Mouse (Mus musculus): ENCODE results near the gene Plaa.
"Not testable (repeated sequence)": the region's sequence is repeated elsewhere in the genome, so short reads cannot be mapped to it uniquely, and the experiment has no call there.

Plaa gene

GRCm38 (mm10) chr4:94603031-94603629 lies at the start of gene Plaa:
Gene Plaa (minus strand): TSS chr4:94603244.
- peak; percentile 85 for DNase-seq (ENCODE audit: low read depth, low spot score)

- not testable (repeated sequence) for DNase-seq (ENCODE audit: low read depth, low spot score)
Observed at GRCm38 (mm10) chr4:94650426-94651175, 47.6 kb upstream of the Plaa start.

GRCm38 (mm10) chr4:94649920-94650319 lies 46.9 kb upstream of the Plaa start, which contains the start of gene Lrrc19:
Gene Lrrc19 (minus strand): TSS chr4:94650144.
- no peak for DNase-seq (ENCODE audit: low read depth, low spot score)

GRCm38 (mm10) chr4:94643141-94643540 lies 40.1 kb upstream of the Plaa start:
- no peak for DNase-seq (ENCODE audit: low read depth, low spot score)

- DNase-seq (ENCODE audit: low read depth, low spot score): no peak
Observed at GRCm38 (mm10) chr4:94620077-94620476, 17.0 kb upstream of the Plaa start.

- no peak for DNase-seq (ENCODE audit: low read depth, low spot score)
Observed at GRCm38 (mm10) chr4:94614627-94615006, 11.6 kb upstream of the Plaa start.

GRCm38 (mm10) chr4:94613972-94614626 lies 11.1 kb upstream of the Plaa start, which contains the start of gene Ift74:
Gene Ift74 (plus strand): TSS chr4:94614491.
- peak; percentile 94 for DNase-seq (ENCODE audit: low read depth, low spot score)

- no peak for DNase-seq (ENCODE audit: low read depth, low spot score)
Observed at GRCm38 (mm10) chr4:94610339-94610738, 7.3 kb upstream of the Plaa start.

GRCm38 (mm10) chr4:94605591-94605990 lies 2.5 kb upstream of the Plaa start:
- no peak for DNase-seq (ENCODE audit: low read depth, low spot score)

- DNase-seq (ENCODE audit: low read depth, low spot score): no peak
Observed at GRCm38 (mm10) chr4:94604452-94605019, 1.5 kb upstream of the Plaa start.

- no peak for DNase-seq (ENCODE audit: low read depth, low spot score)
Observed at GRCm38 (mm10) chr4:94602496-94603030, 481 bp downstream of the Plaa start.

GRCm38 (mm10) chr4:94601395-94601794 lies 1.6 kb downstream of the Plaa start:
- no peak for DNase-seq (ENCODE audit: low read depth, low spot score)

- no peak for DNase-seq (ENCODE audit: low read depth, low spot score)
Observed at GRCm38 (mm10) chr4:94592709-94593108, 10.3 kb downstream of the Plaa start.

GRCm38 (mm10) chr4:94591765-94592381 lies 11.2 kb downstream of the Plaa start:
- DNase-seq (ENCODE audit: low read depth, low spot score): no peak

GRCm38 (mm10) chr4:94572677-94573076 lies 30.4 kb downstream of the Plaa start:
- DNase-seq (ENCODE audit: low read depth, low spot score): no peak

GRCm38 (mm10) chr4:94564297-94564696 lies 38.7 kb downstream of the Plaa start:
- DNase-seq (ENCODE audit: low read depth, low spot score): no peak

GRCm38 (mm10) chr4:94561954-94562648 lies 40.9 kb downstream of the Plaa start:
- no peak for DNase-seq (ENCODE audit: low read depth, low spot score)

GRCm38 (mm10) chr4:94560316-94560715 lies 42.7 kb downstream of the Plaa start:
- no peak for DNase-seq (ENCODE audit: low read depth, low spot score)

GRCm38 (mm10) chr4:94559266-94559665 lies 43.8 kb downstream of the Plaa start:
- DNase-seq (ENCODE audit: low read depth, low spot score): no peak

GRCm38 (mm10) chr4:94557145-94557544 lies 45.9 kb downstream of the Plaa start:
- no peak for DNase-seq (ENCODE audit: low read depth, low spot score)

All from retina, postnatal 7 days (tissue).